Mouse (Mus musculus) small intestine, adult 2 months (tissue): ENCODE data around the gene Il2rb.

ENCODE experiments used
- CTCF ChIP-seq: fragments of 200-500 bp; IDR thresholded peaks from 2 replicates; pipeline ENCODE4 v1.5.1; 2012; ENCODE audit warnings: low read depth, mild to moderate bottlenecking, control low read depth, inconsistent platforms, low read length, moderate library complexity, mixed read lengths; ENCODE audit not compliant: insufficient replicate concordance, insufficient read length; ENCODE audit errors: extremely low read depth
- POLR2A ChIP-seq: fragments of 200-500 bp; IDR thresholded peaks from 2 replicates; pipeline ENCODE4 v1.6.1; 2012; ENCODE audit warnings: low read depth, mild to moderate bottlenecking, control low read depth, inconsistent platforms, low read length, moderate library complexity

- peak; percentile 54; the same call in 1 of the 2 replicates for TF ChIP-seq CTCF
- no peak for TF ChIP-seq POLR2A
These were observed 60.1 kb downstream of the Il2rb start for GRCm38 (mm10) chr15:78434896-78435520.
